Mouse (Mus musculus) lung, embryonic 14.5 days (tissue): ENCODE measurements around the gene Zyg11a. TPM values are rescaled to one million over a fixed set of nuclear protein-coding genes. Genes with fewer than 3 reads are reported as not detected.
A peak's percentile ranks its signal among the peaks of the same experiment; 100 is the strongest.
"Not testable (repeated sequence)": the region's sequence is repeated elsewhere in the genome, so short reads cannot be mapped to it uniquely, and the experiment has no call there.

Source experiments
- ATAC-seq: fragments of 200-750 bp; cut with Nextera tagmentation; 2 replicates; pipeline ENCODE4 v1.8.0; 2017; ENCODE audit warnings: mild to moderate bottlenecking, moderate TSS enrichment, moderate library complexity; ENCODE audit not compliant: insufficient read depth
- DNase-seq: peaks from one replicate; pipeline ENCODE4 v3.0.0-alpha.2; 2015
- H3K27ac ChIP-seq: fragments of 300-500 bp; sonication (generic); 2 replicates; pipeline ENCODE4 v1.5.1; 2014; ENCODE audit warnings: low read depth, mild to moderate bottlenecking, moderate library complexity
- H3K27me3 ChIP-seq: fragments of 300-500 bp; sonication (generic); 2 replicates; pipeline ENCODE4 v1.6.1; 2014; ENCODE audit warnings: low read length, control low read depth; ENCODE audit not compliant: insufficient read depth
- H3K36me3 ChIP-seq: fragments of 300-500 bp; sonication (generic); 2 replicates; pipeline ENCODE4 v1.6.1; 2014; ENCODE audit warnings: control low read depth; ENCODE audit not compliant: insufficient read depth
- H3K4me1 ChIP-seq: fragments of 300-500 bp; sonication (generic); 2 replicates; pipeline ENCODE4 v1.6.1; 2014; ENCODE audit warnings: antibody characterized with exemption, control low read depth; ENCODE audit not compliant: insufficient read depth
- H3K4me2 ChIP-seq: fragments of 300-500 bp; sonication (generic); 2 replicates; pipeline ENCODE4 v1.6.1; 2014; ENCODE audit warnings: mild to moderate bottlenecking
- H3K4me3 ChIP-seq: fragments of 300-500 bp; sonication (generic); 2 replicates; pipeline ENCODE4 v1.5.1; 2014; ENCODE audit warnings: low read depth, low read length
- H3K9ac ChIP-seq: fragments of 300-500 bp; sonication (generic); 2 replicates; pipeline ENCODE4 v1.6.1; 2014
- H3K9me3 ChIP-seq: fragments of 300-500 bp; sonication (generic); 2 replicates; pipeline ENCODE4 v1.6.1; 2016; ENCODE audit warnings: low read depth, low read length, control low read depth
- CTCF ChIP-seq: IDR thresholded peaks from 2 replicates; pipeline ENCODE4 v1.5.1; 2016; ENCODE audit warnings: antibody characterized with exemption, low read depth
- WGBS: fragments of 180-500 bp; shearing (Covaris S2); extraction: QIAGEN DNeasy Blood & Tissue Kit; methylation state at CpG from one replicate; pipeline ENCODE4 v1.1.7; 2014; 5-methylcytosine and 5-hydroxymethylcytosine counted together
- polyA plus RNA-seq: library from polyadenylated mRNA; unstranded; fragments of >200 nt; fragmentation: Nextera tagmentation; extraction: Ambion mirVana; gene quantifications from 2 replicates; pipeline ENCODE4 v1.2.1, GENCODE M21; 2014

Gene Zyg11a
- polyA plus RNA-seq, 1 experiment from 2014 or later: 0.11 TPM

DNA sequence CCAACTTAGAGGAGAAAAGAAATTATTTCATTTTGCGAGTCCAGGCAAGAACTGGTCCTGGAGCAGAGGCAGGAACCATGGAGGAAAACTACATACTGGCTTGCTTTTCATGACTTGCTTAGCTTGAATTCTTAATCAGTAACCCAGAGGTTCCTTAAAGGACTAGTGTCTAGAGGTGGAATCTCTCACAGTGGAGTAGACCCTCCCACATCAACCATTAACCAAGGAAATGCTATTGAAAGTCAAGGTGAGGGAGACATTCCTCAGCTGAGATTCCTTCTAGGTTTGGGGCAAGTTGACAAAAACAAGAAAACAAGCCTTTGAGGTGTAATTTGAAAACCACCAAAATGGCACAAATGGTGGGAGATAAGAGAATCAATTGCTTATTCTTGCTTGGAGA, 73.0 kb downstream of the Zyg11a start, which contains the start of gene Scp2:
TSS of gene Scp2 (minus strand) at position 119 of the 400 bp plus-strand sequence.
- no peak within 1 kb of the TSS for H3K9ac ChIP-seq
- H3K36me3 ChIP-seq: no peaks in the 10 kb centered on the region
- H3K4me1 ChIP-seq: no peaks in the 10 kb centered on the region
- no peak within 1 kb of the TSS for H3K4me2 ChIP-seq
- ATAC-seq (no peak), DNase-seq (no peak)
- H3K27ac ChIP-seq: no peak within 1 kb of the TSS
- H3K4me3 ChIP-seq: no peak within 1 kb of the TSS
- no peak for TF ChIP-seq CTCF
- H3K27me3 ChIP-seq: no peaks in the 10 kb centered on the region
- no peaks in the 10 kb centered on the region for H3K9me3 ChIP-seq
- 86% methylated on average over 1 of the region's 1 CpGs for WGBS

DNA sequence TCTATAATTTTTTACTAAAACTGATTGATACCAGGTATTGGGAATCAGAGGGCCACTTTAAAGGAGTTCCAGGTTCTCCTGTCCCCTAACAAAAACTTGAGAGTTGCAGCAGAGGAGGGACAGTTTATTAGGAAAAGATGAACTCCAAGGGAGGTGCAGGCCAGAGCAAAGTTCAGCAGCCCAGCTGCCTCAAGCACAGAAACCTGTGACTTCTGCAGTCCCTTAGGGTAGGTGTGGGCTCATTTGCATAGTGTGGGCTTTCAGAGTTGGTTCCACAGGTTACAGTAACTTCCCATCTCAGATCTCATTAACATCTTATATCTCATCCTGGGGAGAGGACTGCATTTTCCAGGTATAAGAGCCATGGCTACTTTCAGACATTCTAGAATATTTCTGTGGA, 74.1 kb downstream of the Zyg11a start:
- no peaks in the 10 kb centered on the region for H3K4me1 ChIP-seq
- H3K9ac ChIP-seq: no peak overlapping the region
- no peak for DNase-seq
- H3K9me3 ChIP-seq: no peaks in the 10 kb centered on the region
- no peak overlapping the region for H3K4me3 ChIP-seq
- ATAC-seq: no peak
- no peak overlapping the region for H3K4me2 ChIP-seq
- no peaks in the 10 kb centered on the region for H3K36me3 ChIP-seq
- TF ChIP-seq CTCF: no peak
- no peak overlapping the region for H3K27ac ChIP-seq
- no peaks in the 10 kb centered on the region for H3K27me3 ChIP-seq

DNA sequence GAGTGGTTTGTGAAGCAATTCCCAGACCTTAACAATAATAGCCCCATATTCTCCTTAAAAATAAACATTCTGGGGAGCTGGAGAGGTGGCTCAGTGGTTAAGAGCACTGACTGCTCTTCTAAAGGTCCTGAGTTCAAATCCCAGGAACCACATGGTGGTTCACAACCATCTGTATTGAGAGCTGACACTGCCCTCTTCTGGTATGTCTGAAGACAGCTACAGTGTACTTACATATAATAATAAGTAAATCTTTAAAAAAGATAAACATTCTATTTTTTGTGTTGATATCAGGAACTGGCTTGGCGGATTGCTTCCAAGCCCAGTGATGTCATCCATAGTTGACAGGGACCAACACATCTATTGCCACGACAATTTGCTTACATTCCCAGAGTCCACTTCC, 74.7 kb downstream of the Zyg11a start:
- H3K4me2 ChIP-seq, H3K9me3 ChIP-seq, H3K4me3 ChIP-seq, H3K4me1 ChIP-seq, H3K27me3 ChIP-seq, H3K27ac ChIP-seq, ATAC-seq, H3K36me3 ChIP-seq, H3K9ac ChIP-seq: not testable (repeated sequence)
- WGBS: 58% methylated on average over 2 of the region's 2 CpGs
- DNase-seq: peak; percentile 14

DNA sequence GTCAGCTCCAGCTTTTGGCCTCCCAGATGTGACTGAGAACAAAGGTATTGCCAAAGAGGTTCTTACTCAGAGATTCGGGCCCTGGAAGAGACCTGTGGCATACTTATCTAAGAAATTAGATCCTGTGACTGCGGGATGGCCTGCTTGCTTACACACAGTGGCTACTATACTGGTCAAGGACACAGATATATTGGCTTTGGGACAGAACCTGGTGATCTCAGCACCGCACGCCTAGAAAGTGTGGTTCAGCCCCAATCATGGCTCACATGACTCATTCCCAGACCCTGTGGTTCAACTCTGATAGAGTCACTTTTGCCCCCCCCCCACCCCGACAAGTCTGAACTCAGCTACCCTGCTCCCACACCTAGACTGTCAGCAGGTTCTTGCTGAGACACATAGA, 80.9 kb downstream of the Zyg11a start:
- Histone ChIP-seq H3K4me1 (no peaks in the 10 kb centered on the region), H3K27ac (no peak overlapping the region), H3K4me2 (no peak overlapping the region), H3K9ac (no peak overlapping the region), H3K4me3 (no peak overlapping the region), H3K36me3 (no peaks in the 10 kb centered on the region), H3K9me3 (no peaks in the 10 kb centered on the region), H3K27me3 (no peaks in the 10 kb centered on the region)
- WGBS: 82% methylated on average over 5 of the region's 5 CpGs
- TF ChIP-seq CTCF: no peak
- DNase-seq (no peak), ATAC-seq (no peak)

Other genes starting within 250 kb of the Zyg11a start
- 0.05 and 0.09 TPM in 2 replicates for gene Slc1a7, start 249.7 kb downstream of the Zyg11a start, polyA plus RNA-seq
- 3.5 TPM in 2 replicates for gene Podn, start 121.6 kb downstream of the Zyg11a start, polyA plus RNA-seq
- gene Scp2, start 73.0 kb downstream of the Zyg11a start, polyA plus RNA-seq: 239 and 248 TPM in 2 replicates
- gene Echdc2, start 52.6 kb downstream of the Zyg11a start, polyA plus RNA-seq: 43.4 and 44.3 TPM in 2 replicates
- gene Zyg11b, start 83.0 kb upstream of the Zyg11a start, polyA plus RNA-seq: 16.5 and 16.6 TPM in 2 replicates
- 50.1 and 52.9 TPM in 2 replicates for gene Coa7, start 110.1 kb upstream of the Zyg11a start, polyA plus RNA-seq
- 0.34 TPM in 1 of 2 replicates, not detected in the other for gene Shisal2a, start 165.3 kb upstream of the Zyg11a start, polyA plus RNA-seq
- 70.3 and 82.4 TPM in 2 replicates for gene Gpx7, start 188.9 kb upstream of the Zyg11a start, polyA plus RNA-seq
- 59.6 and 62.6 TPM in 2 replicates for gene Tut4, start 241.4 kb upstream of the Zyg11a start, polyA plus RNA-seq